ENCODE assay signal across 8 mouse cellular contexts in the genomic region with DNA sequence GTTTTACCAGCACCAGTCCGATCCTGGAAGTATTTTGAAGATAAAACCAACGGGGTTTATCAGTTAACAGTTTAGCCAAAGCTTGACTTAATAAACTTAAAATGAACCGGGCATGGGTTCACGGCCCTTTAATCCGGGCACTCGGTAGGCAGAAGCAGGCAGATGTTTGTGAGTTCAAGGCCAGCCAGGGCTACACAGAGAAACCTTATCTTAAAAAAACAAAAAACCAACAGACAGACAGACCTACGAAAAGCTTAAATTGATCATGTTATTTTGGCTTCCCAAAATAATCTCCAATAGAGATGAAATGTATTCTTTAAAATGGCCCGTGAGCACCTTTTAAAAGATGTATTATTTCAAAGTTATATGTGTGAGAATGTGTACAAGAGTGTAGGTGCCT. TPM values are rescaled to one million over a fixed set of nuclear protein-coding genes. Genes with fewer than 3 reads are reported as not detected.
DNase-seq lines count a peak whose midpoint lies in the region; ATAC-seq and TF ChIP-seq lines count a peak whose summit lies in the region.
"Had no signal": no experiment of that assay in that cellular context is flagged by ENCODE, and none has a peak within 500 bp of the region (broad histone marks: within the 10 kb centered on the region; RNA-seq: fewer than 3 reads in every experiment).

No protein-coding gene starts in this region.

- peaks cover 31% of the 10 kb centered on the region; the same call in 1 of the 2 replicates for H3K36me3 ChIP-seq in embryonic facial prominence, embryonic 15.5 days
- peaks cover 42% of the 10 kb centered on the region for H3K36me3 ChIP-seq in limb, embryonic 10.5 days
- H3K36me3 ChIP-seq in neural tube, embryonic 15.5 days: peaks cover 28% of the 10 kb centered on the region

- no peak for TF ChIP-seq CTCF in lung, adult 2 months (IDR thresholded peaks at IDR 0.05; ENCODE audit: insufficient read depth, low read length)

- no peak for DNase-seq in lung, adult 2 months
- no peak for DNase-seq in lung, postnatal 25 days (ENCODE audit: low spot score)
- no peak for DNase-seq in limb, embryonic 10.5 days (ENCODE audit: low spot score)
- no peak for DNase-seq in urinary bladder, adult 18-20 months (ENCODE audit: low spot score in 2 of 2)

- no peaks in the 10 kb centered on the region for H3K9me3 ChIP-seq in embryonic facial prominence, embryonic 15.5 days (replicated peaks)
- no peaks in the 10 kb centered on the region for H3K9me3 ChIP-seq in limb, embryonic 10.5 days (replicated peaks)
- no peaks in the 10 kb centered on the region for H3K9me3 ChIP-seq in neural tube, embryonic 15.5 days (replicated peaks)

- no peak for ATAC-seq in embryonic facial prominence, embryonic 15.5 days (ENCODE audit: insufficient number of reproducible peaks, low FRiP score, low TSS enrichment, low read depth)
- ATAC-seq in neural tube, embryonic 15.5 days (ENCODE audit: low FRiP score): no peak
- ATAC-seq in activated CD4-positive, CD25-positive, alpha-beta regulatory T cell, adult 4 months: no peak

- peaks cover 18% of the 10 kb centered on the region for H3K27me3 ChIP-seq in embryonic facial prominence, embryonic 15.5 days
- H3K27me3 ChIP-seq in limb, embryonic 10.5 days (ENCODE audit: low read depth, poor library complexity, severe bottlenecking): peaks cover 20% of the 10 kb centered on the region
- H3K27me3 ChIP-seq in neural tube, embryonic 15.5 days (replicated peaks): peaks cover 9% of the 10 kb centered on the region; the same call in 1 of the 2 replicates

- no peak for TF ChIP-seq POLR2A in lung, adult 2 months (IDR thresholded peaks at IDR 0.05; ENCODE audit: borderline replicate concordance, extremely low read depth, low read depth, low read length)

- H3K4me3 ChIP-seq in lung, adult 2 months (replicated peaks; ENCODE audit: extremely low read depth, low read depth, low read length): peak overlapping the region; percentile 93
- peak overlapping the region; percentile 87 for H3K4me3 ChIP-seq in embryonic facial prominence, embryonic 15.5 days (replicated peaks)
- H3K4me3 ChIP-seq in limb, embryonic 10.5 days: peak overlapping the region; percentile 84
- H3K4me3 ChIP-seq in neural tube, embryonic 15.5 days (replicated peaks): peak overlapping the region; percentile 69

- peak overlapping the region; percentile 74 for H3K9ac ChIP-seq in embryonic facial prominence, embryonic 15.5 days
- H3K9ac ChIP-seq in neural tube, embryonic 15.5 days (replicated peaks): peak overlapping the region; percentile 69

- H3K27ac ChIP-seq in embryonic facial prominence, embryonic 15.5 days (replicated peaks): no peak overlapping the region
- no peak overlapping the region for H3K27ac ChIP-seq in limb, embryonic 10.5 days
- H3K27ac ChIP-seq in neural tube, embryonic 15.5 days (replicated peaks): peak overlapping the region; percentile 89; the same call in 1 of the 2 replicates

- peaks cover 4% of the 10 kb centered on the region; the same call in 1 of the 2 replicates for H3K4me1 ChIP-seq in lung, adult 2 months (ENCODE audit: control insufficient read depth, insufficient read depth, low read length)
- H3K4me1 ChIP-seq in embryonic facial prominence, embryonic 15.5 days: peaks cover 16% of the 10 kb centered on the region
- H3K4me1 ChIP-seq in limb, embryonic 10.5 days: peaks cover 18% of the 10 kb centered on the region
- H3K4me1 ChIP-seq in neural tube, embryonic 15.5 days: peaks cover 20% of the 10 kb centered on the region

- peak overlapping the region; percentile 73 for H3K4me2 ChIP-seq in embryonic facial prominence, embryonic 15.5 days (replicated peaks)
- peak overlapping the region; percentile 73 for H3K4me2 ChIP-seq in neural tube, embryonic 15.5 days

- 26% methylated on average over 8 of the region's 8 CpGs for WGBS in lung, adult 2 months
- WGBS in embryonic facial prominence, embryonic 15.5 days: 31% methylated on average over 8 of the region's 8 CpGs
- 47% methylated on average over 8 of the region's 8 CpGs for WGBS in limb, embryonic 10.5 days
- 52% methylated on average over 8 of the region's 8 CpGs for WGBS in neural tube, embryonic 15.5 days

RNA-seq across cellular contexts. Expression of gene Actr5, which starts 1.0 kb away (rescaled TPM):
- polyA plus RNA-seq in lung, adult 2 months (2012; rRNA removed): 8.1 and 9.0 TPM in 2 replicates
- 12.0 and 13.1 TPM in 2 replicates for polyA plus RNA-seq in embryonic facial prominence, embryonic 15.5 days (2015; fragmentation: Nextera tagmentation; extraction: Ambion mirVana)
- polyA plus RNA-seq in limb, embryonic 10.5 days (2016; fragmentation: Nextera tagmentation; extraction: Ambion mirVana): 13.8 and 16.2 TPM in 2 replicates
- polyA plus RNA-seq in neural tube, embryonic 15.5 days (2015; fragmentation: Nextera tagmentation; extraction: Ambion mirVana): 11.4 TPM in 2 replicates
- polyA plus RNA-seq in activated CD4-positive, CD25-positive, alpha-beta regulatory T cell, adult 4 months (2017; shearing (Covaris generic)): 1 to 10 TPM; 3.1 to 3.2 TPM

RNA-seq across cellular contexts. Expression of gene Slc32a1, which starts 15.1 kb away (rescaled TPM):
- not detected in 2 replicates for polyA plus RNA-seq in lung, adult 2 months (2012; rRNA removed)
- 0.05 and 0.08 TPM in 2 replicates for polyA plus RNA-seq in embryonic facial prominence, embryonic 15.5 days (2015; fragmentation: Nextera tagmentation; extraction: Ambion mirVana)
- not detected in 2 replicates for polyA plus RNA-seq in limb, embryonic 10.5 days (2016; fragmentation: Nextera tagmentation; extraction: Ambion mirVana)
- 9.7 and 11.1 TPM in 2 replicates for polyA plus RNA-seq in neural tube, embryonic 15.5 days (2015; fragmentation: Nextera tagmentation; extraction: Ambion mirVana)
- polyA plus RNA-seq in activated CD4-positive, CD25-positive, alpha-beta regulatory T cell, adult 4 months (2017; shearing (Covaris generic)): not detected
- polyA plus RNA-seq: gonadal fat pad, adult 2 months had no signal

RNA-seq across cellular contexts. Expression of gene Ppp1r16b, which starts 39.5 kb away (rescaled TPM):
- polyA plus RNA-seq in lung, adult 2 months (2012; rRNA removed): 31.6 and 43.5 TPM in 2 replicates
- 5.3 and 5.7 TPM in 2 replicates for polyA plus RNA-seq in embryonic facial prominence, embryonic 15.5 days (2015; fragmentation: Nextera tagmentation; extraction: Ambion mirVana)
- 4.4 TPM in 2 replicates for polyA plus RNA-seq in limb, embryonic 10.5 days (2016; fragmentation: Nextera tagmentation; extraction: Ambion mirVana)
- 25.3 and 26.6 TPM in 2 replicates for polyA plus RNA-seq in neural tube, embryonic 15.5 days (2015; fragmentation: Nextera tagmentation; extraction: Ambion mirVana)
- 100 to 1,000 TPM; 100 to 110 TPM for polyA plus RNA-seq in activated CD4-positive, CD25-positive, alpha-beta regulatory T cell, adult 4 months (2017; shearing (Covaris generic))
